Mouse (Mus musculus): ENCODE measurements around the gene Nyap1.
"Not testable (repeated sequence)": the region's sequence is repeated elsewhere in the genome, so short reads cannot be mapped to it uniquely, and the experiment has no call there.

The Nyap1 gene

GRCm38 (mm10) chr5:137745214-137746171 is 4.1 kb upstream of the Nyap1 start, which contains the start of gene Tsc22d4:
TSS of gene Tsc22d4 (plus strand) at chr5:137745730.
- peak; percentile 87 to 90 for DNase-seq (ENCODE audit: low spot score in 2 of 2)

- no peak for DNase-seq (ENCODE audit: low spot score in 2 of 2)
These were observed 2.8 kb upstream of the Nyap1 start for GRCm38 (mm10) chr5:137744197-137744596.

- DNase-seq (ENCODE audit: low spot score in 2 of 2), result no peak
These were observed 1.4 kb upstream of the Nyap1 start for GRCm38 (mm10) chr5:137742836-137743235.

GRCm38 (mm10) chr5:137742048-137742447 is 641 bp upstream of the Nyap1 start:
- no peak for DNase-seq (ENCODE audit: low spot score in 2 of 2)

- DNase-seq (ENCODE audit: low spot score in 2 of 2), result no peak
These were observed 901 bp downstream of the Nyap1 start for GRCm38 (mm10) chr5:137740506-137740905.

- DNase-seq (ENCODE audit: low spot score in 2 of 2), result no peak
These were observed 1.9 kb downstream of the Nyap1 start for GRCm38 (mm10) chr5:137739471-137739870.

- no peak for DNase-seq (ENCODE audit: low spot score in 2 of 2)
These were observed 2.9 kb downstream of the Nyap1 start for GRCm38 (mm10) chr5:137738516-137738915.

GRCm38 (mm10) chr5:137737400-137737940 is 3.9 kb downstream of the Nyap1 start:
- no peak for DNase-seq (ENCODE audit: low spot score in 2 of 2)

- DNase-seq (ENCODE audit: low spot score in 2 of 2), result peak; percentile 83 to 92
These were observed 6.9 kb downstream of the Nyap1 start for GRCm38 (mm10) chr5:137734289-137735061.

GRCm38 (mm10) chr5:137733638-137734288 is 7.6 kb downstream of the Nyap1 start:
- no peak for DNase-seq (ENCODE audit: low spot score in 2 of 2)

GRCm38 (mm10) chr5:137726767-137727166 is 14.6 kb downstream of the Nyap1 start:
- no peak for DNase-seq (ENCODE audit: low spot score in 2 of 2)

GRCm38 (mm10) chr5:137723840-137724239 is 17.6 kb downstream of the Nyap1 start:
- no peak for DNase-seq (ENCODE audit: low spot score in 2 of 2)

GRCm38 (mm10) chr5:137720558-137721164 is 20.7 kb downstream of the Nyap1 start:
- DNase-seq (ENCODE audit: low spot score in 2 of 2), result not testable (repeated sequence)

- DNase-seq (ENCODE audit: low spot score in 2 of 2), result no peak
These were observed 22.3 kb downstream of the Nyap1 start for GRCm38 (mm10) chr5:137719088-137719487.

GRCm38 (mm10) chr5:137718020-137718790 is 23.2 kb downstream of the Nyap1 start:
- DNase-seq (ENCODE audit: low spot score in 2 of 2), result no peak

- no peak for DNase-seq (ENCODE audit: low spot score in 2 of 2)
These were observed 25.7 kb downstream of the Nyap1 start for GRCm38 (mm10) chr5:137715685-137716084.

- DNase-seq (ENCODE audit: low spot score in 2 of 2), result no peak
These were observed 28.0 kb downstream of the Nyap1 start for GRCm38 (mm10) chr5:137713454-137713853.

GRCm38 (mm10) chr5:137706913-137707633 is 34.3 kb downstream of the Nyap1 start:
- peak in 1 of 2 experiments; percentile 14 for DNase-seq (ENCODE audit: low spot score in 2 of 2)

GRCm38 (mm10) chr5:137705242-137705641 is 36.2 kb downstream of the Nyap1 start:
- DNase-seq (ENCODE audit: low spot score in 2 of 2), result no peak

- no peak for DNase-seq (ENCODE audit: low spot score in 2 of 2)
These were observed 41.6 kb downstream of the Nyap1 start for GRCm38 (mm10) chr5:137699850-137700249.

Data from frontal cortex, postnatal 36 days (tissue).